Mouse (Mus musculus) heart, embryonic 11.5 days (tissue): ENCODE measurements around the gene Dcaf17. TPM values are rescaled to one million over a fixed set of nuclear protein-coding genes. Genes with fewer than 3 reads are reported as not detected.

Experiments
- ATAC-seq: fragments of 200-750 bp; cut with Nextera tagmentation; replicated peaks from 2 replicates; pipeline ENCODE4 v1.8.0; 2017; ENCODE audit warnings: moderate library complexity; ENCODE audit not compliant: insufficient number of reproducible peaks, low FRiP score, low TSS enrichment
- H3K27ac ChIP-seq: fragments of 300-500 bp; sonication (generic); 2 replicates; pipeline ENCODE4 v1.5.1; 2014; ENCODE audit warnings: mild to moderate bottlenecking, low read depth, low read length
- H3K27me3 ChIP-seq: fragments of 300-500 bp; sonication (generic); 2 replicates; pipeline ENCODE4 v1.6.1; 2014; ENCODE audit warnings: mild to moderate bottlenecking, low read length, mixed read lengths; ENCODE audit not compliant: control insufficient read depth, insufficient read depth
- H3K36me3 ChIP-seq: fragments of 300-500 bp; sonication (generic); 2 replicates; pipeline ENCODE4 v1.6.1; 2014; ENCODE audit warnings: mild to moderate bottlenecking, low read length, moderate library complexity, mixed read lengths; ENCODE audit not compliant: control insufficient read depth, insufficient read depth
- H3K4me1 ChIP-seq: fragments of 300-500 bp; sonication (generic); 2 replicates; pipeline ENCODE4 v1.6.1; 2014; ENCODE audit warnings: low read length; ENCODE audit not compliant: control insufficient read depth, insufficient read depth
- H3K4me2 ChIP-seq: fragments of 300-500 bp; sonication (generic); 2 replicates; pipeline ENCODE4 v1.6.1; 2014; ENCODE audit warnings: mild to moderate bottlenecking, moderate library complexity
- H3K4me3 ChIP-seq: fragments of 300-500 bp; sonication (generic); 2 replicates; pipeline ENCODE4 v1.5.1; 2014; ENCODE audit warnings: low read depth, low read length
- H3K9ac ChIP-seq: fragments of 300-500 bp; sonication (generic); 2 replicates; pipeline ENCODE4 v1.6.1; 2014; ENCODE audit warnings: mild to moderate bottlenecking, low read depth, low read length, moderate library complexity
- H3K9me3 ChIP-seq: fragments of 300-500 bp; sonication (generic); replicated peaks from 2 replicates; pipeline ENCODE4 v1.6.1; 2016; ENCODE audit warnings: low read length; ENCODE audit not compliant: control insufficient read depth
- WGBS: fragments of 180-500 bp; shearing (Covaris S2); extraction: QIAGEN DNeasy Blood & Tissue Kit; methylation state at CpG from one replicate; pipeline ENCODE4 v1.1.7; 2014; ENCODE audit not compliant: insufficient replicate concordance; 5-methylcytosine and 5-hydroxymethylcytosine counted together
- polyA plus RNA-seq: library from polyadenylated mRNA; unstranded; fragments of >200 nt; fragmentation: Nextera tagmentation; extraction: Ambion mirVana; gene quantifications from 2 replicates; pipeline ENCODE4 v1.2.1, GENCODE M21; 2014

Gene Dcaf17
- polyA plus RNA-seq = 16.8 and 18.1 TPM in 2 replicates

GRCm38 (mm10) chr2:71055300-71056114, at the start of gene Dcaf17, which contains the start of gene Mettl8:
Gene Dcaf17, plus strand, starts transcription at chr2:71055328.
Gene Mettl8, minus strand, starts transcription at chr2:71055583.
- peak within 1 kb of the TSS; percentile 93 for H3K9ac ChIP-seq
- 0 out of 2 replicates have a peak, but pooled peaks cover 2% of the 10 kb centered on the region for H3K36me3 ChIP-seq
- no peaks in the 10 kb centered on the region for H3K4me1 ChIP-seq
- no peaks in the 10 kb centered on the region for H3K27me3 ChIP-seq
- ATAC-seq = peak; percentile 94
- H3K4me3 ChIP-seq = peak within 1 kb of the TSS; percentile 75
- H3K9me3 ChIP-seq = no peaks in the 10 kb centered on the region
- H3K4me2 ChIP-seq = peak within 1 kb of the TSS; percentile 76
- under 1% methylated on average over 57 of the region's 57 CpGs for WGBS
- H3K27ac ChIP-seq = peak within 1 kb of the TSS; percentile 92

GRCm38 (mm10) chr2:71011816-71012215, 43.3 kb upstream of the Dcaf17 start:
- H3K9me3 ChIP-seq = no peaks in the 10 kb centered on the region
- no peak overlapping the region for H3K4me3 ChIP-seq
- H3K9ac ChIP-seq = no peak overlapping the region
- H3K36me3 ChIP-seq = no peaks in the 10 kb centered on the region; the same call in 1 of the 2 replicates
- H3K27me3 ChIP-seq = no peaks in the 10 kb centered on the region
- no peak for ATAC-seq
- H3K4me1 ChIP-seq = no peaks in the 10 kb centered on the region
- H3K4me2 ChIP-seq = no peak overlapping the region
- 91% methylated on average over 1 of the region's 1 CpGs for WGBS
- H3K27ac ChIP-seq = no peak overlapping the region

GRCm38 (mm10) chr2:71013521-71013920, 41.6 kb upstream of the Dcaf17 start:
- H3K4me2 ChIP-seq = no peak overlapping the region
- H3K9me3 ChIP-seq = no peaks in the 10 kb centered on the region
- H3K27ac ChIP-seq = no peak overlapping the region
- H3K36me3 ChIP-seq = no peaks in the 10 kb centered on the region; the same call in 1 of the 2 replicates
- H3K4me1 ChIP-seq = no peaks in the 10 kb centered on the region
- H3K4me3 ChIP-seq = no peak overlapping the region
- WGBS = 86% methylated on average over 7 of the region's 7 CpGs
- no peaks in the 10 kb centered on the region for H3K27me3 ChIP-seq
- no peak for ATAC-seq
- H3K9ac ChIP-seq = no peak overlapping the region

GRCm38 (mm10) chr2:71019277-71019676, 35.9 kb upstream of the Dcaf17 start:
- H3K4me2 ChIP-seq = no peak overlapping the region

GRCm38 (mm10) chr2:71019704-71020375, 35.3 kb upstream of the Dcaf17 start:
- H3K36me3 ChIP-seq = no peaks in the 10 kb centered on the region
- H3K9ac ChIP-seq = 0 out of 2 replicates have a peak overlapping the region, but pooled peaks have one; percentile 5
- H3K4me3 ChIP-seq = no peak overlapping the region
- ATAC-seq = no peak
- H3K27me3 ChIP-seq = no peaks in the 10 kb centered on the region
- H3K4me2 ChIP-seq = no peak overlapping the region
- H3K4me1 ChIP-seq = no peaks in the 10 kb centered on the region
- 43% methylated on average over 8 of the region's 8 CpGs for WGBS
- H3K9me3 ChIP-seq = no peaks in the 10 kb centered on the region
- peak overlapping the region; percentile 25 for H3K27ac ChIP-seq

More at GRCm38 (mm10) chr2:71019277-71019676, 35.9 kb upstream of the Dcaf17 start:
- Histone ChIP-seq H3K27me3 (no peaks in the 10 kb centered on the region), H3K9ac (no peak overlapping the region), H3K27ac (peak overlapping the region; percentile 25), H3K9me3 (no peaks in the 10 kb centered on the region), H3K4me1 (no peaks in the 10 kb centered on the region), H3K4me3 (no peak overlapping the region), H3K36me3 (no peaks in the 10 kb centered on the region)
- no peak for ATAC-seq
- 61% methylated on average over 9 of the region's 9 CpGs for WGBS

GRCm38 (mm10) chr2:71020674-71021073, 34.5 kb upstream of the Dcaf17 start:
- H3K36me3 ChIP-seq = no peaks in the 10 kb centered on the region
- WGBS = 81% methylated on average over 8 of the region's 8 CpGs
- no peak overlapping the region for H3K9ac ChIP-seq
- no peak for ATAC-seq
- H3K27ac ChIP-seq = no peak overlapping the region
- H3K27me3 ChIP-seq = no peaks in the 10 kb centered on the region
- no peaks in the 10 kb centered on the region for H3K9me3 ChIP-seq
- no peak overlapping the region for H3K4me3 ChIP-seq
- H3K4me2 ChIP-seq = no peak overlapping the region
- H3K4me1 ChIP-seq = peaks cover 4% of the 10 kb centered on the region; the same call in 1 of the 2 replicates

- Histone ChIP-seq H3K4me2 (no peak overlapping the region), H3K4me3 (no peak overlapping the region), H3K27ac (no peak overlapping the region), H3K4me1 (peaks cover 6% of the 10 kb centered on the region; the same call in 1 of the 2 replicates), H3K9me3 (no peaks in the 10 kb centered on the region), H3K9ac (no peak overlapping the region), H3K27me3 (no peaks in the 10 kb centered on the region), H3K36me3 (no peaks in the 10 kb centered on the region)
- 92% methylated on average over 6 of the region's 6 CpGs for WGBS
- ATAC-seq = no peak
These were observed 32.1 kb upstream of the Dcaf17 start for GRCm38 (mm10) chr2:71022991-71023390.

- H3K4me3 ChIP-seq = no peak overlapping the region
- WGBS = 84% methylated on average over 6 of the region's 6 CpGs
- no peak overlapping the region for H3K27ac ChIP-seq
These were observed 31.1 kb upstream of the Dcaf17 start for GRCm38 (mm10) chr2:71023986-71024385.

More at GRCm38 (mm10) chr2:71023986-71024385, 31.1 kb upstream of the Dcaf17 start:
- Histone ChIP-seq H3K9ac (no peak overlapping the region), H3K4me2 (no peak overlapping the region), H3K4me1 (peaks cover 6% of the 10 kb centered on the region; the same call in 1 of the 2 replicates), H3K36me3 (no peaks in the 10 kb centered on the region), H3K27me3 (no peaks in the 10 kb centered on the region), H3K9me3 (no peaks in the 10 kb centered on the region)
- no peak for ATAC-seq
